Mouse (Mus musculus): ENCODE measurements around the gene Hoxa2.

GRCm38 (mm10) chr6:52200073-52200750 is 35.6 kb upstream of the Hoxa2 start:
- TF ChIP-seq CTCF (IDR thresholded peaks at IDR 0.05; ENCODE audit: insufficient read depth, low read length): no peak
- TF ChIP-seq POLR2A (IDR thresholded peaks at IDR 0.05; ENCODE audit: borderline replicate concordance, extremely low read depth, low read depth, low read length): no peak

Data from lung, adult 2 months (tissue).